Mouse (Mus musculus) bone marrow, adult 2 months (tissue): ENCODE data around the gene Dpysl5.

Experiments
- CTCF ChIP-seq: fragments of 200-500 bp; IDR thresholded peaks from 2 replicates; pipeline ENCODE4 v1.5.1; 2011; ENCODE audit warnings: low read length, control low read depth; ENCODE audit not compliant: control insufficient read depth, insufficient read depth
- POLR2A ChIP-seq: fragments of 200-500 bp; IDR thresholded peaks from 2 replicates; pipeline ENCODE4 v1.6.1; 2011; ENCODE audit warnings: low read depth, mild to moderate bottlenecking, control low read depth, low read length, borderline replicate concordance; ENCODE audit not compliant: control insufficient read depth

DNA sequence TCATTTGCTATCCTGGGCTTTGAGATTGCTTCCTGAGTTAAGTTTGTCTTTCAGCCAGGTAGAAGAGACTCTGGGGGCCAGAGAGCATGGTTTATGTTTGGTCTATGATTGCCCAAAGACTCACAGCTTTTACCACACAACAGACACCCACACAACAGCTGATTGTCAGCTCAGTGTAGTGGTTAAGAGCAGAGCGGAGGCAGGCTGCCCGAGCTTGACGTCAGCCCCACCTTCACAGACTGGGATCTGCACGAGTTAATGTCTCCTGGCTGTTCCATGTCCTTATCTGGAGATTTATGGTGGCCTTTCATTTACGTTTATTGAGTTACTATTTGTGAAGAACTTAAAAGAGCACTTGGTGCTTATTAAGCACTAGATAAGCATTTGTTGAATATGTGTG is 43.9 kb downstream of the Dpysl5 start:
- TF ChIP-seq CTCF = no peak
- TF ChIP-seq POLR2A = no peak
